Mouse (Mus musculus) bone marrow, adult 2 months (tissue): ENCODE measurements around the gene Gadd45b.

Experiments
- CTCF ChIP-seq: fragments of 200-500 bp; IDR thresholded peaks from 2 replicates; pipeline ENCODE4 v1.5.1; 2011; ENCODE audit warnings: low read length, control low read depth; ENCODE audit not compliant: control insufficient read depth, insufficient read depth
- POLR2A ChIP-seq: fragments of 200-500 bp; IDR thresholded peaks from 2 replicates; pipeline ENCODE4 v1.6.1; 2011; ENCODE audit warnings: low read depth, mild to moderate bottlenecking, control low read depth, low read length, borderline replicate concordance; ENCODE audit not compliant: control insufficient read depth

DNA sequence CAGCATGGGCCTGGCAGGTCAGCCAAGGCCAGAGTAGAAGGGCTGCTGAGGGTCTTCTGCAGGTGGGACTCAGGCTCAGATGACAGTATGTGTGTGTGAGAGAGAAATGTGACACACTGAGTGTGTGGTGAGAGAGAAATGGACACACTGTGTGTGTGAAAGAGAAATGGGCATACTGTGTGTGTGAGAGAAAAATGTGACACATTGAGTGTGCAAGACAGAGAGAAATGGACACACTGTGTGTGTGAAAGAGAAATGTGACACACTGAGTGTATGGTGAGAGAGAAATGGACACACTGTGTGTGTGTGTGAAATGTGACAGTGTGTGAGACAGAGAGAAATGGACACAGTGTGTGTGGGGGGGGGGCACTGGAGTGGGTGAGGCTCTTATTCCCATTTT lies 18.0 kb upstream of the Gadd45b start:
- TF ChIP-seq CTCF (no peak), POLR2A (no peak)
